Mouse (Mus musculus) kidney, adult 8-10 months (tissue): ENCODE data around the gene Fam189a2.

Experiments
- DNase-seq, 2 experiments: peaks; one replicate each; pipeline ENCODE4 v3.0.0; 2022

The Fam189a2 gene

DNA sequence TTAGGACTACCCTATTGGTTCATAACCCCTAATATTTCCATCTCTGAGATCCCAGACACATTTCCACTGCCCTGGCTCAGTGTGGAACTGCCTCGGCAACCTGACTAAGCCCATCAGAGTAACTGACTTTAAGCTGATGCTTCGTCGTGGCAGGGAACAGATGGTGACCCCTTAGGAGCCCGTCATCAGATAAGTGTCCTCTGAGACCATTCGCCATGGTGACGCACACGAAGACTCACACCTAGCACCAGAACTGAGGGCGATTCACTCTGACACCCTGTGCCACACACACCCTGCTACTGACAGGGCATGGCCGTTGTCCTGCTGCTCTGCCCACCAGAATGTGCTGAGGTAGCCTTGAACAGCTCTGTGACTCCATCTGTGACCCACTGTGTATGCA is 106.0 kb downstream of the Fam189a2 start:
- no peak for DNase-seq

DNA sequence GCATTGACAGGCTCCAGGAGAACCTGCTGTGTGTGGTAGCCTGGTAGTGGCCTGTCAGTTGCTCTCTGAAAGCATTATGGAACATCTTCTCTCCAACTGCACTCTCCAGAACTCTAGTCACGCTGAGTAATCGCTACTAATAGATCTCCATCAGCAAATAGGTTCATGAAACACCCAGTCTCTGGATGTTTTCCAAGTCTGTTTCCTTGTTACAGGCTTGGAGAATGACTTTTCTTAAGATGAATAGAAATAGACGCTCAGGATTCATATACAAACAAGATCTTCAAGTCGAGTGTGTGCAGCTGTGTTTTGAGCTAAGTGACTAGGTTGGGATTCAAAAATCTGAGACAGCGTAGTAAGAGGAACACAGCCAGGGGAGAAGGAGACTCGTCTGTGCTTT is 106.8 kb downstream of the Fam189a2 start:
- no peak for DNase-seq
